Mouse (Mus musculus) myocyte (in vitro differentiated cells): ENCODE data around the gene Smox. TPM values are rescaled to one million over a fixed set of nuclear protein-coding genes. Genes with fewer than 3 reads are reported as not detected.
A peak's percentile ranks its signal among the peaks of the same experiment; 100 is the strongest.

Experiments used
- H3K27me3 ChIP-seq: one replicate; pipeline ENCODE4 v1.6.1; 2011; ENCODE audit not compliant: control insufficient read depth, insufficient read depth, insufficient read length
- H3K36me3 ChIP-seq: one replicate; pipeline ENCODE4 v1.6.1; 2011; ENCODE audit not compliant: control insufficient read depth, insufficient read depth
- H3K4me2 ChIP-seq: one replicate; pipeline ENCODE4 v1.6.1; 2011; ENCODE audit warnings: low read depth, control low read depth
- H3K4me3 ChIP-seq: one replicate; pipeline ENCODE4 v1.5.1; 2011; ENCODE audit warnings: mild to moderate bottlenecking, control low read depth, moderate library complexity
- H3K79me2 ChIP-seq: one replicate; pipeline ENCODE4 v1.6.1; 2011; ENCODE audit not compliant: control insufficient read depth, insufficient read depth
- H3ac ChIP-seq: one replicate; pipeline ENCODE4 v1.6.1; 2011; ENCODE audit not compliant: control insufficient read depth, insufficient read length
- CEBPB ChIP-seq: IDR thresholded peaks from 2 replicates; pipeline ENCODE4 v1.6.1; 2011; ENCODE audit warnings: mild to moderate bottlenecking, moderate library complexity; ENCODE audit not compliant: poor library complexity, insufficient read depth, severe bottlenecking
- E2F4 ChIP-seq: IDR thresholded peaks from one replicate; pipeline ENCODE4 v1.6.1; 2011; ENCODE audit warnings: mild to moderate bottlenecking, control low read depth, moderate library complexity; ENCODE audit not compliant: insufficient read depth
- MAX ChIP-seq: IDR thresholded peaks from one replicate; pipeline ENCODE4 v1.6.1; 2011; ENCODE audit warnings: low read depth, mild to moderate bottlenecking, control low read depth
- MYOD1 ChIP-seq, 3 experiments: IDR thresholded peaks; one replicate each; pipeline ENCODE4 v1.6.1; 2011; ENCODE audit warnings: control low read depth in 2 of 3, low read depth in 2 of 3, mild to moderate bottlenecking in 2 of 3, moderate library complexity in 1 of 3; ENCODE audit not compliant: insufficient read length in 2 of 3, control insufficient read depth in 1 of 3
- MYOG ChIP-seq, 3 experiments: IDR thresholded peaks; one replicate each; pipeline ENCODE4 v1.6.1; 2011; ENCODE audit warnings: control low read depth in 2 of 3, low read depth in 2 of 3, mild to moderate bottlenecking in 2 of 3; ENCODE audit not compliant: insufficient read length in 2 of 3, control insufficient read depth in 1 of 3, insufficient read depth in 1 of 3
- POLR2A ChIP-seq: IDR thresholded peaks from one replicate; pipeline ENCODE4 v1.6.1; 2011; ENCODE audit warnings: low read depth, mild to moderate bottlenecking, control low read depth, moderate library complexity; ENCODE audit not compliant: insufficient read length
- POLR2AphosphoS2 ChIP-seq: IDR thresholded peaks from one replicate; pipeline ENCODE4 v1.6.1; 2011; ENCODE audit warnings: low read depth, control low read depth; ENCODE audit not compliant: insufficient read length
- REST ChIP-seq: IDR thresholded peaks from one replicate; pipeline ENCODE4 v1.6.1; 2011; ENCODE audit warnings: mild to moderate bottlenecking, control low read depth, moderate library complexity; ENCODE audit not compliant: insufficient read depth, insufficient read length
- SRF ChIP-seq: IDR thresholded peaks from one replicate; pipeline ENCODE4 v1.6.1; 2011; ENCODE audit warnings: low read depth; ENCODE audit not compliant: control insufficient read depth, insufficient read length
- TCF12 ChIP-seq: IDR thresholded peaks from one replicate; pipeline ENCODE4 v1.6.1; 2011; ENCODE audit warnings: mild to moderate bottlenecking, control low read depth; ENCODE audit not compliant: poor library complexity, insufficient read depth, severe bottlenecking
- TCF3 ChIP-seq: IDR thresholded peaks from one replicate; pipeline ENCODE4 v1.6.1; 2011; ENCODE audit warnings: low read depth, control low read depth; ENCODE audit not compliant: insufficient read length
- USF1 ChIP-seq: IDR thresholded peaks from one replicate; pipeline ENCODE4 v1.6.1; 2011; ENCODE audit warnings: low read depth, mild to moderate bottlenecking, control low read depth, moderate library complexity
- polyA plus RNA-seq: library from polyadenylated mRNA; unstranded; fragments of >200 nt; fragmentation: generic; extraction: Trizol; gene quantifications from one replicate; pipeline ENCODE4 v1.2.1, GENCODE M21; 2012; ENCODE audit warnings: missing spikeins

Smox gene
- polyA plus RNA-seq, 1 experiment: 27.1 TPM

- TF ChIP-seq CEBPB (no peak), REST (no peak), POLR2A (no peak), POLR2AphosphoS2 (no peak), MYOG (IDR thresholded peaks at IDR 0.05; ENCODE audit: control insufficient read depth in 1 of 3, insufficient read depth in 1 of 3, insufficient read length in 2 of 3, low read depth in 2 of 3) (no peak)
- no peak overlapping the region for H3ac ChIP-seq
These were observed 13.4 kb upstream of the Smox start for GRCm38 (mm10) chr2:131477917-131478316.

GRCm38 (mm10) chr2:131478349-131478748, 12.9 kb upstream of the Smox start:
- no peaks in the 10 kb centered on the region for H3K36me3 ChIP-seq
- TF ChIP-seq REST: no peak
- peak; percentile 15 for TF ChIP-seq MAX
- TF ChIP-seq MYOD1 (IDR thresholded peaks at IDR 0.05; ENCODE audit: control insufficient read depth in 1 of 3, insufficient read length in 2 of 3, low read depth in 2 of 3): peak in 2 of 3 experiments; percentile 49 to 68
- H3K27me3 ChIP-seq: no peaks in the 10 kb centered on the region
- H3K4me3 ChIP-seq: no peak overlapping the region
- peak overlapping the region; percentile 72 for H3K4me2 ChIP-seq
- no peak overlapping the region for H3ac ChIP-seq
- H3K79me2 ChIP-seq: no peaks in the 10 kb centered on the region

More at GRCm38 (mm10) chr2:131477917-131478316, 13.4 kb upstream of the Smox start:
- H3K27me3 ChIP-seq: no peaks in the 10 kb centered on the region
- no peaks in the 10 kb centered on the region for H3K36me3 ChIP-seq
- no peak overlapping the region for H3K4me3 ChIP-seq
- H3K79me2 ChIP-seq: no peaks in the 10 kb centered on the region
- peak overlapping the region; percentile 72 for H3K4me2 ChIP-seq

GRCm38 (mm10) chr2:131478916-131479315, 12.4 kb upstream of the Smox start:
- TF ChIP-seq POLR2AphosphoS2 (no peak), TCF3 (no peak), E2F4 (no peak), CEBPB (no peak), USF1 (no peak), REST (no peak), MYOD1 (IDR thresholded peaks at IDR 0.05; ENCODE audit: control insufficient read depth in 1 of 3, insufficient read length in 2 of 3, low read depth in 2 of 3) (no peak), MYOG (IDR thresholded peaks at IDR 0.05; ENCODE audit: control insufficient read depth in 1 of 3, insufficient read depth in 1 of 3, insufficient read length in 2 of 3, low read depth in 2 of 3) (no peak)
- Histone ChIP-seq H3ac (no peak overlapping the region), H3K4me2 (peak overlapping the region; percentile 72), H3K36me3 (no peaks in the 10 kb centered on the region), H3K4me3 (no peak overlapping the region), H3K79me2 (no peaks in the 10 kb centered on the region), H3K27me3 (no peaks in the 10 kb centered on the region)

GRCm38 (mm10) chr2:131481733-131482132, 9.6 kb upstream of the Smox start:
- TF ChIP-seq TCF12: no peak
- Histone ChIP-seq H3K4me3 (no peak overlapping the region), H3K36me3 (no peaks in the 10 kb centered on the region), H3K4me2 (no peak overlapping the region), H3K79me2 (no peaks in the 10 kb centered on the region), H3ac (no peak overlapping the region), H3K27me3 (no peaks in the 10 kb centered on the region)

GRCm38 (mm10) chr2:131482478-131482877, 8.8 kb upstream of the Smox start:
- Histone ChIP-seq H3K4me3 (no peak overlapping the region), H3K4me2 (no peak overlapping the region), H3ac (no peak overlapping the region), H3K36me3 (no peaks in the 10 kb centered on the region), H3K79me2 (no peaks in the 10 kb centered on the region), H3K27me3 (no peaks in the 10 kb centered on the region)
- TF ChIP-seq CEBPB: no peak
- TF ChIP-seq SRF: no peak
- TF ChIP-seq POLR2A: no peak
- TF ChIP-seq E2F4: no peak

- Histone ChIP-seq H3K36me3 (no peaks in the 10 kb centered on the region), H3ac (no peak overlapping the region), H3K79me2 (no peaks in the 10 kb centered on the region), H3K4me3 (no peak overlapping the region), H3K27me3 (no peaks in the 10 kb centered on the region), H3K4me2 (no peak overlapping the region)
- no peak for TF ChIP-seq TCF12
- no peak for TF ChIP-seq REST
- no peak for TF ChIP-seq POLR2A
These were observed 7.7 kb upstream of the Smox start for GRCm38 (mm10) chr2:131483562-131483961.
